Mouse (Mus musculus) MN1 (cell line): ENCODE data around the gene Adamts17.

Experiments
- DNase-seq: peaks from one replicate; pipeline ENCODE4 v3.0.0-alpha.2; 2016; ENCODE audit warnings: low spot score

The Adamts17 gene

DNA sequence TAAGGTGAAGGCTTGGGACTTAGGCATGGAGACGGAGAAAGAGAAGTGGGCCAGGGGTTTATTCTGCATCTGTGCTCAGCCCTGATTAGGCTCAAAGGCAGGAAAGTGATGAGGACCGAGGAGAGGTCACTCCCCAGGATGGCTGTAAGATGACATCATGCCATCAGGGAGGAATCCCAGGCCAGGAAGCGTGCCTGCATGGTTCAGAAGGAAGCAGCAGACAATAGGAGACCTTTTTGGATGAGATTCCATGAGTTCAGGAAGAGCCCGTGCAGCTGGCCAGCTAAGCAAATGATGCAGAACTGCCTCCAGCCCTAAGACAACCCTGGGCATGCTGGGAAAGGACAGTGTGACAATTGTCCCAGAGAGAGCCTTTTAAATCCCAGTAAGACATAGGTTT is 93.7 kb downstream of the Adamts17 start:
- DNase-seq = no peak

DNA sequence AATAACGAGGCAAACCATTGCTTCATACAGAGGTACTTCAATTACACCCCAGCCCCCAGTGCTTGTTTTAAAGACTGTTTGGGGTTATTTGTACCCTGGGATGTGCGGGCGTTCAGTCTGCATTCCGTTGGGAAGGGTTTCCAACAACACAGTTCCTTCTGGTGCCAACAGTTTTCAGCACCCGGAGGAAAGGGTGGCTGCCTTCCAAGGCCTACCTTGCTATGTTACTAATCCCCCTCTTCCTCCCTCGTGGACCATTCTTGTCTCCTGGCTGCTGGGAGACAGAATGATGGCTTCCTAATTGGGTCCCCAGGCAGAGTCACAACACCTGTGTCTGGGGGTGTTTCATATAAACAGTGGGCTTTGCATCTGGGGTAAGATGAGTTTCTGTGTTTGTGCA is 94.5 kb downstream of the Adamts17 start:
- no peak for DNase-seq

DNA sequence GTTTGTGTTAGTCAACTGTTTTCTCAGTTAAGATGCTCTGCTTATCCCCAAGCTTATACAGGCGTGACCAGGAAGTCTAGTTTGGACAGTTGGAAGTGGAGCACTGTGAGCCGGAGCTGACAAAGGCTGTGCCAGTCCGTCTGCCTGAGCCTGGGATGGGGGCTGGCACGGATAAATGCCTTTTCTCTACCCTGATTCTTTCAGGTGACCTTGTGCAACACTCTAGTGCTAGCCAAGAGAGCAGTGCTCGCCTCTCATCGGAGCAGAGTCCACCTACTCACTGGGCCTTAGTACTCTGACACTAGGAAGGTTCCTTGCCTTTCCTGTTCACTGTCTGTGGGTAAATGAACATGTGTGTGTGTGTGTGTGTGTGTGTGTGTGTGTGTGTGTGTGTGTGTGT is 95.5 kb downstream of the Adamts17 start:
- DNase-seq = no peak

DNA sequence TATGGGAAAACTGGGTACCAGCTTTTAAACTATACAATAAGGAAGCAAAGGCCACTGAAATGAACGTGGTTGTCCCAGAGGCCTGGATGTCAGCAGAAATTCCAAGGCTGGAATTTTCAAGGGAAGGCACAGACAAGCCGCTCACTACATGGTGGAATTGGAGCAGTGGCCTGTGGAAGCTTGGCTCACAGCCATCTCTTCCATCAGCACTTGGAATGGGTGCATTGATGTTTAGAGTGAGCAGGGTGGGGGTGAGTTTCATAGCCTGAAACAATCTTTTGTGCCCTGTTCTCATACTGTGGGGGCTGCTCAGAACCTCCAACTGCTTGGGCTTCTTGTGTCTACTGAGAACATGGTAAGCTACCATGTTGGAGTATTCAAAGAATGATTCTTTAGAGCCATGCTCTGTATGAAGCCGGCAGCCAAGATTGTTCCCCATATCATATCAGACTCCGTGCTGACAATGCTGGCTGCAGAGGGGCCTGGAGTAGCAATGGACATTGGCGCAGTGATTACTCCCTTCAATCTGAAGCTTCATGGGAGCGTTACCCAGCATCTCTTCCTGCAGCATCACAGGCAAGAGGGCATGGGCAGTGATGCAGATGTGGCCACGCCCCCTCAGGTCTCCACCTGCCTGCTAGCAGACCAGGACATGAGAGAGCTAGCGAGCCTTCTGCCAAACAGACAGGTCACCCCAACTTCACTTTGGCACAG is 96.7 kb downstream of the Adamts17 start:
- DNase-seq = peak; percentile 11

DNA sequence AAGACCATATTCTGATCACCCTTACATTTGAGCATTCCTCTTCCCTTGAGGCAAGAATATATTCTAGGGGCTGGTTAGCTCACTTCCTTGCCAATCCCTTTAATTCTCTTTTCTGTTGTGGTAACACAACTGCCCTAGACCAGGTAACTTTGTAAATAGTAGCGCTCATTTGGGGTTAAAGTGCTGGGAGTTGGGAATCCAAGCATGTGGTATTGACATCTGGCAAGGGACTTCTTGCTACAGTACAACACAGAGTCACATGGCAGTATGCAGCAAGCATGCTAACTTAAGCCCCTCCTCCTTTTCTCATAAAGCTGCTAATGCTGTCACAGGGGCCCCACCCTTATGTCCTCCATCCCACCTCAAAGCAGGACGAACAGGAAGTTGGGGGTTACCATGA is 97.4 kb downstream of the Adamts17 start:
- DNase-seq = no peak

DNA sequence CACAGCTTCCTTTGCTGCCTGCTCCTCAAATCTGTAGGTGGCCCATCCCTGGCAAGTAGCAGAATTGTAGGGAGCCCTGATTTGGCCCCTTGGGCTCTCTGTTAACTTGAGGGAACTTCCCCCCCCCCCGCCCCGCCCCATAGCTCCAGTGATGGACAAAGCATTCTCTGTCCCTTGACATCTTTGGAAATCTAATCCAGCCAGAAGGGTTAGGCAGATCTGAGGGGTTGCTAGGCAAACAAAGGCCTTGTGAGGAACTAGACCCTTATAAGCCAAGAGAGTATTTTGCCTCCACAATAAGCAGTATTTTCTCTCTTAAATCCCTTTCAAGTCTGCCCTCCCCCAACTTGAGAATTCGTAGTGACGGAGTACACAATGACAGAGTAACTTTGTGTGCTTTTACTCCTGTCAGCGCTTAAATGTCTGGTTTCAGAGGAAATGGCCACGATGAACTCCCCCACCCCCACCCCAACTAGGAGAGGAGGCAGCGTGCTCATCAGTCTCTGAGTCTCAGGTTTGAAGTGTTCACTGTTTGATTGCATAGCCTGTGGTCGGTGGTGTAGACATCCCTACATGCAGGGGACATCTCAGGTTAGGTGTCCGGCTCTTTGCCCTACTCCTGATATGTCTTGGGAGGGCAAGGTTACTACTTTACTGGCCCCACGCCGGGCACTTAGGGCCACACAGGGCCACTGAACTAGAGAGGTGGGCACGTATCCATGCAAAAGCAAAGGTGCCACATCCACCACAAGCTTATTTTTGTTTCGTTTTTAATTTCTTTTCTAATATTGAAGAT is 99.7 kb downstream of the Adamts17 start:
- DNase-seq = no peak

DNA sequence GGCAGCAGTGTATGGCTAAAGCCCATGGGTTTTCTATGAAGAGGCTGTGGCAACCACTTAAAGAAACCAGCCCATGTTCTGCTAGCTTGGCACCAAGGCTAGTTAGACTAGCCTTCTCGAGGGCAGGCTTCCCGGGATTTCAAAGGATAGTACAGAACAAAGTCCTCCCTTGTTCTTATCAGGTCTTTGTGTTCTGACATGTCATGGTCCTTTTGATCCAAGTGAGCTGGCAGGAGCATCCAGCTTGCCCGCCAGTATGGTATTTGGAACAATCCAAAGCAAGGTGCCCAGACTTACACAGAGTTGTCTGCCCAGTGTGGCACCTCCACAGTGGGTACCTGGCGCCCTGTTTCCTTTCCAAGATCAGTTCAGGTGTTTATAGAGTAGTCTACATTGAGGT is 101.2 kb downstream of the Adamts17 start:
- no peak for DNase-seq

DNA sequence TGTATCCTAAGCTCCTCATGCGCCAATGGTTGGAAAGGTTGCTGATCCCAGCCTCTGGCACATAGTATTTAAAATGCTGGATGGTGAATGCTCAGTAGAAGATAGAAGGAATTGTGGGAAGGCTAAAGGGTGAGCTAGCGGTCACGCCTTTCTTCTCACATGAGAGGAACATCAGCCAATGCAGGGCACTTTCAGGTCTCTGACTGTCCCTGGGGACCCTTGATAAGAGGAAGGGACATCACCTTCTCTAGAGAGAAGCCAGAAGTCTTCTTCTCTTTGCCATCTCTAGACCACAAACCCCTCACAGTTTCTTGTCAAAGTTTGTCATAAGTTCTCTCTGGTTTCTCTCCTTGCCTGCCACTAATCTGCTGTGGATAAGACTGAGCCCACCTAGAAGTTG is 109.5 kb downstream of the Adamts17 start:
- no peak for DNase-seq

DNA sequence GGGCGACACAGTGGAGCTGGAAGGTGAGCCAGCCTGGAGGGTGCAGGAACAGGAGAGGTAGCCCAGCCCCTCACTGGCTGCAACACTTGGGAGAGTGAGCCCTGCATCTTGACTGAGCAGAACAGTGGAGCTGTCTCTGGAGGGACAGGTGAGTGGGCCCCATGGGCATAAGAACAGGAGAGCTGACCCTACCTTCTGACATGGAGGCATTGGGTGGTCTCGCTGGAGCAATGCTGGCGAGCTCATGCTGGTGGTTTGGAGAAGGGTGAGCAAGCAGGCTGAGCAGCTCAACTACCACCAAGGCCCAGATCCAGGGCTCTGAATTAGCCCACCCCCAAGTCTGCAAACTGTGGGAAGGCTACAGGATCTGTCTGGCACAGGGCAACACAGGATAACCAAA is 113.4 kb downstream of the Adamts17 start:
- no peak for DNase-seq

DNA sequence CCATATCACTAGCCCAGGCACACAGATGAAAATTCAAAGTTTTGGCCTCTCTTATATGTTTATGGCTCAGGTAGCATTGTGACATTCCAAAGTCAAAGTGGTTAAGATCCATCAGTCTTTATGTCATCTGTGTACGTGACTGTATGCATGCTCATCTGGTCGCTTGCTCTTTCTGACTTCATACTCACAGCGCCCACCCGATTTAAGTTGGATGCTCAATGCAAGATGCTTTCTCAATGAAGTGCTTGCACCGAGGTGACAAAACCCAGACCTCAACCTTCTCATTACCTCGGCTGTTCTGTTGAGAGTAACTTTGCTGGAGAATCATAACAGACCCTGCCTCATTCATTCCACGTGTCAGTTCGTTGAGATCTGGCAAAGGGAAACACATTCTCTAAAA is 114.5 kb downstream of the Adamts17 start:
- no peak for DNase-seq

DNA sequence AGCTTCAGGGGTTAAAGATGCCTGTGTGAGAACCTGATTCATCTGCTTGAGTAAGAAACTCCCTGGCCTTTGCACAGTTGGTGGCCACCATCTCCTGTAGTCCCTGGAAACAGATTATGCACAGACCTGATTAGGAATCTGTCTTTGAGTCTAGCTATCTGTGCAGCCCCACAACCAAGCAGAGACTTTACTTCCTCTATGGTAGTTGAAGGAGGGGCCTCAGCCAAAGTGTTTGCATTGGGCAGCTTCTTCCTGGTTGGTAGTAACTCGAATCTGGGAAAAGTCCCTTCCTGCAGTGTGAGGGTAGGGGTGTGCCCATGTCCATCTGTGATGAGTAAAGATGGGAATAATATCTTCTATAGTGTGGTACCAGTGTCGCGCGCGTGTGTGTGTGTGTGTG is 115.2 kb downstream of the Adamts17 start:
- no peak for DNase-seq

DNA sequence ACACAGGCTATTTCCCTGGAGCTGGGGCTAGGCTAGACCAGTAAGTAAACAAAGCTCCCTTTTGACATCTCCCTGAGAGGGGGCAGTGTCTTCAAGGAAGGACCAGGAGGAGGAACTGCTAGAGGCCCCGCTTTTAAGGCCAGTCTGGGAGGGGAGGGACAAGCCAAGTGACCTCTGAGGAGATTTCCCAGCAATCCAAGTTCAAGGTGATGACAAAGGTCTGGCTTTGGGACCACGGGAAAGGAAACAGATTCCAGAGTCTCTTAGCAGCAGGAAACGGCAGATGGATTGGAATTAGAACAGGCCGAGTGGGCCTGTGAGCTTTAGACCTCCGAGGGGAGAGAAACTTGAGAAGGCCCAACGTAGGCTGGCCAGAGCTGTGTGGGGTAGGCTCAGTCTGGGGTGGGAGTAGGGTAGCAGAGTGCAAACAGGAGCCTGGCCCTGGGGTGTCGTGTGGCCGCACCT is 116.0 kb downstream of the Adamts17 start:
- no peak for DNase-seq

DNA sequence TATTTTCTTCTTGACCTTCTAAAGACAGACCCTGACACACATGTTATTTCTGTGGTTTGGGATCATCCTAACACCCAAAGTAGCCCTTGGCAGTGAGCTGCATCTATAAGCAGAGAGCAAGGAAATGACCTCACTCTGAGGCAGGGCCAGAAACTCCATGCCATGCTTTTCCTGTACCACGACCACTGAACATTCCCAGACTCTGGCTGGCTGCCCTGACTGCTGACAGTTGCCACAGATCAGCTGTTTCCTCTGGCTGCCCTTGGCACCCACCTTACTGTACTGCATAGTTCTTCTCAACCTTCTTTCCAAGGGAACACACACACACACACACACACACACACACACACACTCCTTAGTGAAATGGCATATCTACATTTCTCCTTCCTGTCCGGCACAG is 116.4 kb downstream of the Adamts17 start:
- DNase-seq = peak; percentile 22

DNA sequence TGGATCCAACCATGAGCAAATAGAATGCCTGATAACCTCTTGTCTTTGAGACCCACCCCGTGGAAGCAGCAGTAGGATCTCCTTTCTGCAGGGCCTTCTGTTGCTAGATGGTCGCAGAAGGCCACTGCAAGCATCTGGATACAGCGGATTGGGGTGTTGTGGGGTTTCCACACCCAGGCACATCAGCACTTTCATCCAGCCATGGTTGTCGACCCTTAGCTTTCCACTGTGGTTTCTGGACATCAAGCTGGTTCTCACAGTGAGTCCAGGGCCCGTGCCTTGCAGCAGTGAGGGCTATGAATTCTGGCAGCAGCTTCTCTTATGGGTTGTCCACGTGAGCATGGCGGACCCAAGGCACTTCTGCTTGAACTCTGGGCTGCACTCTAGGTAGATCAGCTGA is 118.2 kb downstream of the Adamts17 start:
- no peak for DNase-seq

DNA sequence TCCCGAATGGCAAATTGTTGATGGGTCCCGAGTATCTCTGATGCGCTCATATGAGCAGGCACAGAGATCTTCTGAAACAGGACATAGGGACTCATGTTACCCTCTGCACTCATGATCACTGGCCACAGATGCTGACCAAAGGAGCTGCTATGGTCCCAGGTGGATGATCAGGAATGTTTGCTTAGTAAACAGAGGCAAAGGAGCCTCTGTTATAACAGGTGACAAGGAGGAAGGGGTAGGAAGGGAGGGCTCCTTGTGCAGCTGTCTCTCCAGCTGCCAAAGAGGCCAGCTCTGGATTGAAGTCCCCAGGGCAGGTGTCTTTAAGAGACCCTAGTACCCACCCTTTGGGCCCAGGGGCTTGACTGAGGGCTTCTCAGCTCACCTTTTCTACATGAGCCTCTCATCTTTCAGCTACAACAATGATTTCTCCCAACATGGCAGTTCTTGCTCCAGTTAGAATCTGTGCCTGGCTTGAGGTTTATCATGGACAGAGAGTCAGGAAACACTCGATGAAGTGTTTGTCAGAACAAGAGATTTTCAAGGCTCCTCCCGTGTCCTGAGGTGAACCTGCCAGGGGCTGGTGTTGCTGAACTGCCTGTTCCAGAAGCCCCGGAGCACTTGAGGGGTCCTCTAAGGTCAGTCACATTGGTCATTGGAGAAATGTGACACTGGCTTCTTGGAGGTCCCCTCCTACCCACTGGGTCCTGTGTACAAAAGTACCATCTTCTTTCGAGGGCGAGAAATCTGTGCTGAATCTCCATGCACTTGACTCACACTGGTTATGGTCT is 120.9 kb downstream of the Adamts17 start:
- DNase-seq = no peak

DNA sequence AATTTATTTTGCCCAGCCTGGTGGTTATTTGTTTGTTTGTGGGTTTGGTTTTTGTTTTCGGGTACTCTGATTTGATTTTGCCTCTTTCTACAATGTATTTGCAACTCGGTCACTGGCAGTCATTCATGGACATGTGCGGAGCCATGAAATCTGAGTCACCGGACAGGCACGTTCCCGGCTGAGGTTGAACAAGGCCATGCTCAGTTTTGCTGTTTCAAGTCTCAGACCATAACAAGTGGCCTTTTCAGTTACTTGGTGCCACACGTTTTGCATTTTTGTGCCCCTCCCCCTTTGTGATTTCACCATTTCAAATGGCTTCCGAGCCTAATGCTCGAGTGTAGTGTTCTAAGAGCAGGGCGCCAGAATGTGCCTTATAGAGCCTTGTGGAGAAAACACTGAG is 123.2 kb downstream of the Adamts17 start:
- no peak for DNase-seq

DNA sequence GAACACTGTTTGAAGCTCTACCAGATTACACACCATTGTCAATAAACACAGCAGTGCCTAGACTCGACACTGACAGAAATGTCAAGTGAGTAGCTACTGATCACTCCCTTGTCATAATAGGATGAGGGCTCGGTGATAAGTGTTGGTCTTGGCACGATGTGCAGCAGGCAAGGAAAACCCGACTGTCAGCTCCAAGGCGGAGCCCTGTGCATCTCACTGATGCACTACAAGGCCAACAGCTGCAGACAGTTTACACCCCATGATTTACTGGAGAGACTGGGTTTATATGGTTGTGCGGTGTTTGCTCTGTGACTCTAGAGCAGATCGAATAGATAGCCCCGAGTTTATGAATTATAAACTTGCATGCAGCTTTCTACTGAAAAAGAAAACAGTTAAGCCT is 124.0 kb downstream of the Adamts17 start:
- DNase-seq = no peak

DNA sequence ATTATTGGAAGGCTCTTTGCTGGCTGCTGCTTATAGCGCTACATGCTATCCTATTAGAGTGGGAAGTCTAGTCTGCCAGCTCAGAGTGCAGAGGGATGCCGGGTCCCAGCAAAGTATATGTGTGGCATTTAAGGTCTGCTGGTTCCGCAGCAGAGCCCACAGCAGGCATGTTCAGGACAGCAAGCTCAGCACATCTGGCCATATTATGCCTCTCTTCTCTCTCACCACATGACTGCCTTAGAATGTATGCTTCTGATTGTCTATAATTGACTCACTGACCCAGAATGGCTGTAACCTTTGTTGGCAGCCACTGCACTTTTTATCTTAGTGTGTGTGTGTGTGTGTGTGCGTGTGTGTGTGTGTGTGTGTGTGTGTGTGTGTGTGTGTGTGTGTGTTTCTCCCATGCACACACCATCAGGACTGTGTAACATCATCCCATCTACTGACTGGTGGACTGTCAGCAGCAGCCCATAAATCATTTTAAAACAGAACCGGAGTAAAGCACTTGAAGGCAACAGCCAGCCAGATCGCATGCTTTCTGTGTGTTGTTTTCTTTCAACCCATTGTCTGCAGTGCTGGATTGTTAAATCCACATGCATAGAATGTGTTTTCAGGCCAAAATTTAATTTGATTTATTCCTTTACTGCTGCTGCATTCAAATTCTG is 127.1 kb downstream of the Adamts17 start:
- peak; percentile 37 for DNase-seq

DNA sequence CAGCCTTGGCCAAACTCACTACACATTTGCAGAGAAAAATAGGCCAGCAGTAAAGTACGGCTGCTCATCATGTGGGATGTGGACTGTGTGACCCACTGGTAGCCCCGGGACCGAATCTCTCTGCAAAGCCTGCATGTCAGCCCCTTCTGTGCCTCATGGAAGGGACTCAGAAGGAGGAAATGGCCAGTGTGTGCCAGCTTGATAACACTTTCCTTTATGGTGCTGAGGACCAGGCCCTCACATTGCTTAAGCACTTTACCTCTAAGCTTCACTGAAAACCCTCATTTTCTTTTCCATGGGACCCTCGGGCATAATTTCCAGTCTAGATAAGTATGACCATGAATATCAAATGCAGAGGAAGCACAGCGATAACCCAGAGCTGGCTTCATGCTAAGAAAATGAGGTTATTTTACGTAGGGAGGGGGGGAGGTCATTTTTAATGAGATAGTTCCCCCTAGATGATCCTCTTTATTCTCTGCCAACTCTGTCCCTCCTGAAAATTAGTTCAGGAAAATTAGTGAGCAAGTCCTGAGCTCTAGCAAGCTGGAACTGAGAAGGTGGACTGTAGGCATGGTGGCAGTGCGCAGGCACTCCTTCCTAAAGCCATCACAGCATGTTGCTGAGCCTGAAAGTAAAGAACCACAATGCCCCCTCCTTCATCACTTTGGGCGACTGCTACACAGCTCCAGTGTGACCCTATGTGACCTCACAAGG is 127.8 kb downstream of the Adamts17 start:
- DNase-seq = no peak

DNA sequence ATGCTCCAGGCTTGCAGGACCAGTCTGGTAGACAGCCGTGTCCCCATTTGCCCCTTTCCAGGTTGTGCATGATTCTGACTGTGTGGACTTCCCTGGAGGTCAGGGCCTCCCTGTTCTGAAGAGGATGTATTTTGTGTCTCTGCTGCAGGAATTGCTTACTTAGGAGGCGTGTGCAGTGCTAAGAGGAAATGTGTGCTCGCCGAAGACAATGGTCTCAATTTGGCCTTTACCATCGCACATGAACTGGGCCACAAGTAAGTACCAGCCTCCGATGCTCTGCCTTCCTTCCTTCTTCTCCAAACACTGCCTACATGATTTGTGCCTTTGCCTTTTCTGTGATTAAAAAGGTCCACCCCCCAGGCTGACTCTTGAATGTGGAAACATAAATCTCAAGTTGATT is 129.1 kb downstream of the Adamts17 start:
- DNase-seq = no peak

DNA sequence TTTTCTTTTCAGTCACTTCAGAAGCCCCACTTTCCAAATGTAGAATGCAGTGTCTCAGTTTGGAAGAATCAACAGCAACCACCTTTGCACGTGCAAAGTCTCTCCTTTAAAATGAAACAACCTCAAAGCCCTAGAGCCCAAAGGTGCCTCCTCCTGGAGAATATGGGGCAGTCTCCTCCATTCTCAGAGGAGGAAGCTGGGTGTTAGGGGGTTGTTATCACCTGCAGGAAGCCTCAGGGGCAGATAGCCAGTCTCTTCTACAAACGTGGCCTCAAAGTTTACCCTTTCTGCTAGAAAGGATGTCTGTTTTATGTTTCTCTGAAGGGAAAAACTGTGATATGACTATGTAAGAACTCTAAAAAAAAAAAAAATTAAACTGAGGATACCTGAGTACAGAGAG is 129.7 kb downstream of the Adamts17 start:
- DNase-seq = no peak

DNA sequence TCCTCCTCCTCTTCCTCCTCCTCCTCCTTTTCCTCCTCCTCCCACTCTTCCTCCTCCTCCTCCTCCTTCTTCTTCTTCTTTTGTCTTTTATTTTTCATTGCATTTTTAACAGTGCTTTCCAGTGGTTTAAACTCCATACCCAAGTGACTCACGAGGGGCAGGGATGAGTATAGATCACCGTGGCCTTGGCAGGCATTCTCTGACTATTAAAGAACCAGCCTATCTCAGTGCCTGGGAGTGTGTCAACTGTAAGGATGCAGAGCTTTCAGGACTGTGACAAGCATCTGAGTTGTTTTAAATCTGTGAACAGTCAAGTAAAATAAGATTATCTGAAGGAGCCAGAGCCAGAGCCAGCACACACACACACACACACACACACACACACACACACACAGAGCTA is 130.7 kb downstream of the Adamts17 start:
- no peak for DNase-seq
